Mouse (Mus musculus): ENCODE measurements around the gene Pltp.

The Pltp gene

DNA sequence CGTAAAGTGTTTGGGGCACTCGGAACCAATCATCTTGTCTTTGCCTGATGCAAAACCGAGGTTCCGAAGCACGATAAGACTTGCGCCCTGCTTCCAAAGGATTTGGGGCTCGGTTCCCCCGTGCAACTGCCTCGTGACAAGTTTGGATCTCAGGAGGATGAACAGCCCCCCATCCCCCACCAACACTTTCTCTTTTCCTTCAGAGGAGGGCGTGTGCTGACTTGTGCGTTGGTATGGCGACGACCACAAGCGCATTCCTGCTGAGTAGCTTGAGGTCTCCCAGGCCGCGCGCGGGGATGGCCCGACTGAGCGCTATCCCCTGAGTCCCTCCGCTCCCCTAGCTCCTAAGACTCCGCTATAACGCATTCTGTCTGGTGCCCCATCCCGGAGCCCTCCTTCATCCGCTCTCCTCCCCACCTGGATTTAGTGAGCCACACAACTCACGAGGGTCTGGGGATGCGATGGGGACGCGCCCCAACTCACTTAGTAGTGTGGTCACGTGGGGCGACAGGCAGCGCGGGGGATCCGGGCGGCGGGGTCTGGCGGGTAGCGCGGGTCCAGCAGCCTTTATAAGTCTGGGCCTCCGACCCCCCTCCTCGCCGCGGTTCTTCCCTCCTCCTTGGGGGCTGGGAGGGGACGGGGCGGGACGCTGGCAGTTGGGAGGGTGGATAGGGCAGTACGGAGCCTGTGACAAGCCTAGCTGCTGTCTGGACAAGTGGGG is at the start of gene Pltp:
TSS of gene Pltp (minus strand) at position 611 of the 721 bp plus-strand sequence.
- DNase-seq (ENCODE audit: low spot score) = peak; percentile 50

DNA sequence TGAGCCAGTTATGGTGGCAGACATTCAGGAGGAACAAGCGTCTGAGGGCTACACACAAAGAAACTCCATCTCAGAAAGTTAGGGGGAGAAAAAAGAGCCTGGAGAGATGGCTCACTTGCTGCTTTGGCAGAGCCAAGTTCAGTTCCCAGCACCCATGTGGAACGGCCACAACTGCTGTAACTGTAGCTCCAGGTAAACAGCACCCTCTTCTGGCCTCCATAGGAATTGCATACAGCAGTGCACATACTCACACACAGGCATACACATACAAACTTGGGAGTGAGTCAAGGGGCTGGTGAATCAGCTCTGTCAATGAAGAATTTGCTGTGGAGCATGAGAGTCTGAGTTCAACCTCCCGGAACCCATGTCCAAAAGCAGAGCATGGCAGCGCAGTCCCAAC is 48.6 kb upstream of the Pltp start:
- no peak for DNase-seq (ENCODE audit: low spot score)

DNA sequence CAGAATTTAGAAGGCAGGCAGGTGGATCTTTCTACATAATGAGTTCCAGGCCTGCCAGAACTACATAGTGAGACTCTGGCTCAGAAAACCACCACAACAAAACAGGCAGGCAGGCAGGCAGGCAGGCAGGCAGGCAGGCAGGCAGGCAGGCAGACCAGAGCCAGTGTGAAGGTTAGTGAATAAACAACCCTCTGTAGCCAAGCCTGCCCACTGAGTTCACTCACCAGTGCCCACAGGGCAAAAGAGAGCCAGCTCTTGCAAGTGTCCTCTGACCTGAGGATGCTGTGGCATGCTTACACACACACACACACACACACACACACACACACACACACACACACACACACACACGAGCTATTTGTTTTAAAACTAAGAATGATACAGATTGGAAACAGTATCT is 46.0 kb upstream of the Pltp start:
- no peak for DNase-seq (ENCODE audit: low spot score)

DNA sequence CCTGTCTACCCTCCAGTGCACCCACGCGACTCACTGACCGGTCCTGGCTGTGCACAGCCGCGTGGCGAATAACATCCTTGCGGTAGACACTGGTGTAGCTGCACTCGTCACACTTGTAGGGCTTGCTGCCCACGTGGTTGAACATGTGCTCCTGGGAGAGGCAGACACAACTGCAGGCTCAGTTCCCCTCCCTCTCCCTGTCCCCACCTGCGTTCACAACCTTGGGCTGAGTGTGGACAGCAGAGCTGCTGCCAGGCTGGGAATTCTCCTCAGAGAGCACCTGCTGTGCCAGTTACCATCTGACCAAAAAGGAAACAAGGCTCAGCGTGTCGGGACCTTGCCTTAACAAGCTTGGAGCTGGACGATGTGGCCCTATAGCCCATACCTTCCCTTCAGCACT is 43.9 kb upstream of the Pltp start:
- no peak for DNase-seq (ENCODE audit: low spot score)

DNA sequence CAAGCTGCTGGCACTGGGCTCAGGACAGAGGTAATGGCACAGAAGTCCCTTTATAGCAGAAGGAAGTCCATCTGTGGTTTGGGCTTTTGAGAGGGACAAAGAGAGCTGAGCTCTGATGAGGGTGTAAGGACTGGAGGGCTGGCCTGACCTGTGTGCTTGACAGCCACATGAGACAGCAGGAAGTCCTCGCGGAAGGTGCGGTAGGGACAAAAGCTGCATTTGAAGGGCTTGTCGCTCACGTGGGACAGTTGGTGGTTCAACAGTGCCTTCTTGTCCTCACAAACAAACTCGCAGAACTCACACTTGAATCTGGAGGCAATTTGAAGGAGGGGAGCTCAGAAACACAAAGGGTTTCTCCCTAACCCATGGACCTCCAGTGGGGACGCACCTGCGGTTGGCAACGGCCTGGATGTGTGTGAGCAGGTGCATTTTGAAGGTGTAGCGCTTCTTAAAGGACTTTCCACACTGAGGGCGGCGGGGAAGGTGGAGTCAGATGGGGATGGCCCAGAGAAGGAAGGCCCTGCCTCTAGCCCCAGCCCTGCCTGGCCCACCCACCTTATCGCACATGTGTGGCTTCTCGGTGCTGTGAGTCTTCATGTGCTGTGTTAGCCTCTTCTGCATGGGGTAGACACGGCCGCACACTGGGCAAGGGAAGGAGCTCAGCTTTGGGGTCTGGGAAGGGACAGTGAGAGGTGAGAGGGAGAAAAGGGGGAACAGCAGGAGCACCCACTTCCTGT is 42.4 kb upstream of the Pltp start:
- DNase-seq (ENCODE audit: low spot score) = no peak

- no peak for DNase-seq (ENCODE audit: low spot score)
Measured at GRCm38 (mm10) chr2:164899034-164899433, 41.5 kb upstream of the Pltp start.

- DNase-seq (ENCODE audit: low spot score) = no peak
Measured at GRCm38 (mm10) chr2:164898008-164898407, 40.5 kb upstream of the Pltp start.

DNA sequence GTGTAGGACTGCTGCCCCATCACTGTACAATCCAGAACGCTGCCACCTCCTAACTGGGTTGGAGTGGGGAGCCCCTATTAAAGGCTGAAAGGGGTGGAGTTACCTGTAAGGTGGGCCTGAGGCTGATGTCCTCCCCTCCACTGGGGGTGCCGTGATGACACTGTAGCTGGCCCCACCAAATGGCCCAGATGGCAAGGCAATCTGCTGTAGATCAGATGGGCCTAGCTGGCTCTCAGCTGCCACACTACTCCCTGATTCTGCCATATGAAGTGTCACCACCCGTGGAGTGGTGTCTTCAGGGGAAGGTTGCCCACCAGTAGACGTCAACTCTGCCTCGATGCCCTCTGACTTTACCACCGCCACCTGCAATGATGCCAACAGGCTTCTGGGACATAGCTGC is 38.4 kb upstream of the Pltp start:
- no peak for DNase-seq (ENCODE audit: low spot score)

DNA sequence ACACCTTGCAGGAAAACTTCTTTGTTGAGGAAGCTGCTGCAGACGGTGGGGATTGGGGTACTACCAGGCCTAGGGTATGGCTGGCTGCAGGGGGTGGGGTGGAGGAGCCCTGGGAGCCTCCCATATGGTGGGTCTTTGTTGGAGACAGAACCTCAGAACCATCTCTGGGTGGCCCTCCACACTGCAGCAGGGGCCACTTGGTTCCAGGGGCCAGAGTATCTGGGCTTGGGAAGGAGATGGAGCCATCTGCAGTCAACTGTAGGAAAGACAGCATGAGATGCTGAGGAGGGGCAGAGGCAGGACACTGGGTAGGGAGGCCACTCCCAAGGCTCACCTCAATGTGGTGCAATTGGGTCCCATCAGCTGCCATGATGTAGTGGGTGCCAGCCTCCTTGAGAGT is 37.1 kb upstream of the Pltp start:
- no peak for DNase-seq (ENCODE audit: low spot score)

DNA sequence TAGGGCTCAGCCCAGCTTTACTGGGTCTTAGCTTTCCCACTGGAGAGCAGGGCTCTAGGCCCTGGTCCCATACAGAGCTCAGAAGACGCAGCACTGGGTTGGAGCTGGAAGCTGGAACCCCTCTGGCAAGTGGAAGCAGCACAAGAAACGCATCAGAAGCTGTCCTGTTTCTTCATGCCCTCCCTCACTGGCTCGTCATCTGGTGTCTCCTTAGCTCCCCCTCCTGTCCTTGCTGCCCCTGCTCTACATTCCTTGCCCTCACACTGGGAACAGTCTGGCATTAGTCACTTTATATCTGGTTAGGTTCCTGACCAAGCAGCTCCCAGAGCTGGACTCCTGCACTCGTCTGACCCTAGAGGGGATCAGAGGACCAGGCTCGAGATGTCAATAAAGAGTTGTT is 36.5 kb upstream of the Pltp start:
- no peak for DNase-seq (ENCODE audit: low spot score)

GRCm38 (mm10) chr2:164892696-164893216 is 35.2 kb upstream of the Pltp start:
- DNase-seq (ENCODE audit: low spot score) = no peak

DNA sequence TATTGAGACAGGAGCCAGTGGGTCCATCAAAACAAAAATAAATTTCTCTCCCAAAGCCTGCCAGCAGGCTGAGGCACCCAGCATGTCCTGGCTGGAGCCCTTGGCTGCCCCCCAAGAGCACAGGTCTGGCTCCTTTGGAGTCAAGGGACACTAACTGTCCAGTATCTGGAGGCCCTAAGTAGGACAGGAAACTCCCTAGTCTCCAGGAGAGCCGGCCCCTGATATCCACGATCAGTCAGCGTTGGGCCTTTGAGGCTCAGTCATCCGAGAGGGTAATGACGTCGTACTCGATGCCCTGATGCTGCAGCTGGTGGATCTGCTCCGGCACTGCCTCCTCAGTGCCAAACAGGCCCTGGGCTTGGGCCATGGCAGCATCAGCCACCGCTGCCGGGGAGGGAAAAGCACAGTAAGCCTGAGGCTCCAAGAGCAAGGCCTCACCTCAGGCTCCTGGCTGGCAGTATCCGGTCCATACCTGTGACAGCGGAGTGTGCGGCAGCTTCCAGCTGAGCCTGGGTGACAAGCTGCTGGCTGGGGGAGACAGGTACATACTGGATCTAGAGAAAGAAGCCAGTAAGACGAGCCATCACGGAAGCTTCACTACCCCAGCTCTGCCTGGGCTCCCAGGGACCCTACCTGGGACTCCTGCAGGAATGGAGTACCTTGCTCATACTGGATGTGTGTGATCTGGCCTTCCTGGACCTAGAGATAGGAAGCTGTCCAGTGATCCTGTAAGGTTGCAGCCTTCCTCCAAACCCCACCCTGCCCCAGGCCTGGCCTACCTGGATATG is 34.6 kb upstream of the Pltp start:
- DNase-seq (ENCODE audit: low spot score) = no peak

DNA sequence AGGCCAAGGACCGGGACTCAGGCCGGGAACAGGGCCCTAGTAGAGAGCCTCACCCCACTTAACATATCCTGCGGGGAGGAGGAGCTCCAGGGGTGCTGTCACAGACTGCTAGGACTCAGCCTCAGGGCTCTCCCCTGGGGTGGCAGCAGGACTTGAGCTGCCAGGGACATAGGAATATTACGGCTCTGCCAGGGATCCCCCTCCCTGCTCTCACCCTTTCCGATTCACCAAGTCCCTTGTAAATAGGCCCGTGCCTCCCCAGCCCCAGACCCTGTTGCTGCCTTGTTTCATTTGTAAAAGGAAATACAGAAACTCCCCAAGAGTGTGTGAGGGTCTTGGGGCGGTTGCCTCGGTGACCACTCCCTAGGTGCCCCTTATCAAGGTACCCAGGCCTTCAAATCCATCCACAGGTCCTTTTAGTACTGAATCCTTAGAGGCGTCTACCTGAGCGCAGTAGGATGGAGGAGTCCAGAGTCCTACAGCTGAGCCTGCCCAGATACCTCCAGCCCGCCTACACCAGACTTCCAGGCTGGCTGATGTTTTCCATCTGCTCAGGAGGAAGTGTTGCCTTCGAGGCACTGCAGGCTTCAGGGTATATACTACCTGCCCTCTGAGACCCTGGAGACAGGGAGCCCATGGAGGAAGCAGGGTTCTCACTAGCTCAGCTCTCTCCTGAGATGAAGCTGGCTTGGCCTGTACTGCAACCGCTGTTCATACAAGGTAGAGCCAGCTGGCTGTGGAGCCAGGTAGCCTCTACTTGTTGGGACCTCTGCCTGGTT is 33.7 kb upstream of the Pltp start:
- DNase-seq (ENCODE audit: low spot score) = no peak

- no peak for DNase-seq (ENCODE audit: low spot score)
Measured at GRCm38 (mm10) chr2:164890411-164891049, 33.0 kb upstream of the Pltp start.

DNA sequence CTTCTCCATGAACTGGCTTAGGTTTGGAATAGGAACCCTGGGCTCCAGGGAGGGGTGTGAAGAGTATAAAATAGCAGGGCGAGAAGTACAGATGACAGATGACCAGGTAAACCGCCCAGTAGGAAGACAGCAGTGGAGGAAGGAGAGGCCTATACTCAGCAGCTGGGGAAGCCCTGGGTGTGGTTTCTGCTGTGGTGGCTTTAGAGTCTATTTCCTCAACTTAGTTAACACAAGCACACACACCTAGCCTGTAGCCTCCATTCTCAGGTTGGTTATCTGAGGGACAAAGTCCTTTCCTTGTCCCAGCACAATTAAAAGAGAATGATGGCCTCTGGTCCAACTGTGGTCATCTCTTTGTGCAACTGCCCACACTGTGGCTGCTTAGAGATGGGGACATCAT is 32.4 kb upstream of the Pltp start:
- DNase-seq (ENCODE audit: low spot score) = no peak

DNA sequence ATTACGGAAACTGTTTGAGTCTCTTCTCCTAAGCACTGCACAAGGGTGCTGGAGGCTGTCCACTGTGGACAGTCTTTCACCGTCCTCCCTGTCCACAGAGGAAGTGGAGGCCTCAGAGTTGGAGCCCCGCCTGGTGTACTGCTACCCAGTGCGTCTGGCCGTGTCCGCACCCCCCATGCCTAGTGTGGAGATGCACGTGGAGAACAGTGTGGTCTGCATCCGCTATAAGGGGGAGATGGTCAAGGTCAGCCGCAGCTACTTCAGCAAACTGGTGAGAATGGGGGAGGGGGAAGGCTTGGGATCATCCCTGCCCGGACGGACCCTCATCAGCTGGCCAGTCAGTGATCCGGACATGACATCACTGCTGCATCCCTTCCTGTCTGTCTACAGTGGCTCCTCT is 31.5 kb upstream of the Pltp start:
- no peak for DNase-seq (ENCODE audit: low spot score)

- no peak for DNase-seq (ENCODE audit: low spot score)
Measured at GRCm38 (mm10) chr2:164886617-164887016, 29.1 kb upstream of the Pltp start.

GRCm38 (mm10) chr2:164885788-164886187 is 28.3 kb upstream of the Pltp start:
- peak; percentile 75 for DNase-seq (ENCODE audit: low spot score)

GRCm38 (mm10) chr2:164882619-164883018 is 25.1 kb upstream of the Pltp start:
- no peak for DNase-seq (ENCODE audit: low spot score)

GRCm38 (mm10) chr2:164879568-164880277 is 22.2 kb upstream of the Pltp start:
- peak; percentile 93 for DNase-seq (ENCODE audit: low spot score)

GRCm38 (mm10) chr2:164879228-164879567 is 21.7 kb upstream of the Pltp start, which contains the start of gene Pcif1:
Pcif1 (plus strand) TSS chr2:164879304.
- peak; percentile 92 for DNase-seq (ENCODE audit: low spot score)

All from ovary, postnatal 36 days (tissue).